Mouse (Mus musculus) embryonic facial prominence, embryonic 11.5 days (tissue): ENCODE results near the gene A630076J17Rik. TPM values are rescaled to one million over a fixed set of nuclear protein-coding genes. Genes with fewer than 3 reads are reported as not detected.
A peak's percentile ranks its signal among the peaks of the same experiment; 100 is the strongest.

ENCODE experiments used
- ATAC-seq: fragments of 200-750 bp; cut with Nextera tagmentation; replicated peaks from 2 replicates; pipeline ENCODE4 v1.8.0; 2017; ENCODE audit warnings: low read depth; ENCODE audit not compliant: insufficient number of reproducible peaks, low FRiP score, low TSS enrichment
- DNase-seq: peaks from one replicate; pipeline ENCODE4 v3.0.0-alpha.2; 2015; ENCODE audit warnings: low spot score
- H3K27ac ChIP-seq: fragments of 300-500 bp; sonication (generic); replicated peaks from 2 replicates; pipeline ENCODE4 v1.5.1; 2014; ENCODE audit warnings: mild to moderate bottlenecking, low read depth, low read length, control low read depth
- H3K27me3 ChIP-seq: fragments of 300-500 bp; sonication (generic); 2 replicates; pipeline ENCODE4 v1.6.1; 2014; ENCODE audit warnings: mild to moderate bottlenecking, low read length, moderate library complexity, mixed read lengths; ENCODE audit not compliant: control insufficient read depth, insufficient read depth
- H3K36me3 ChIP-seq: fragments of 300-500 bp; sonication (generic); replicated peaks from 2 replicates; pipeline ENCODE4 v1.6.1; 2014; ENCODE audit warnings: low read depth, mild to moderate bottlenecking, low read length, moderate library complexity, mixed read lengths; ENCODE audit not compliant: control insufficient read depth, insufficient read depth
- H3K4me1 ChIP-seq: fragments of 300-500 bp; sonication (generic); 2 replicates; pipeline ENCODE4 v1.6.1; 2014; ENCODE audit warnings: low read length, mixed read lengths; ENCODE audit not compliant: control insufficient read depth, insufficient read depth
- H3K4me2 ChIP-seq: fragments of 300-500 bp; sonication (generic); 2 replicates; pipeline ENCODE4 v1.6.1; 2014; ENCODE audit warnings: low read depth, mild to moderate bottlenecking, control low read depth, low read length, moderate library complexity
- H3K4me3 ChIP-seq: fragments of 300-500 bp; sonication (generic); 2 replicates; pipeline ENCODE4 v1.5.1; 2014; ENCODE audit warnings: low read depth, low read length, control low read depth
- H3K9ac ChIP-seq: fragments of 300-500 bp; sonication (generic); replicated peaks from 2 replicates; pipeline ENCODE4 v1.6.1; 2014; ENCODE audit warnings: mild to moderate bottlenecking, control low read depth, low read length
- H3K9me3 ChIP-seq: fragments of 300-500 bp; sonication (generic); replicated peaks from 2 replicates; pipeline ENCODE4 v1.6.1; 2016; ENCODE audit warnings: mild to moderate bottlenecking, low read length, inconsistent platforms, mixed read lengths; ENCODE audit not compliant: control insufficient read depth
- WGBS: fragments of 180-500 bp; shearing (Covaris S2); extraction: QIAGEN DNeasy Blood & Tissue Kit; methylation state at CpG from one replicate; pipeline ENCODE4 v1.1.7; 2014; 5-methylcytosine and 5-hydroxymethylcytosine counted together
- polyA plus RNA-seq: library from polyadenylated mRNA; unstranded; fragments of >200 nt; fragmentation: Nextera tagmentation; extraction: Ambion mirVana; gene quantifications from 2 replicates; pipeline ENCODE4 v1.2.1, GENCODE M21; 2014

Gene A630076J17Rik
- polyA plus RNA-seq, 1 experiment from 2014 or later = 0.25 TPM

GRCm38 (mm10) chr3:107272433-107272832 is 42.0 kb downstream of the A630076J17Rik start:
- DNase-seq (no peak), ATAC-seq (no peak)
- Histone ChIP-seq H3K36me3 (no peaks in the 10 kb centered on the region), H3K9me3 (no peaks in the 10 kb centered on the region), H3K4me1 (no peaks in the 10 kb centered on the region), H3K4me2 (no peak overlapping the region), H3K27ac (no peak overlapping the region), H3K9ac (no peak overlapping the region), H3K4me3 (no peak overlapping the region), H3K27me3 (no peaks in the 10 kb centered on the region)
- WGBS = 84% methylated on average over 3 of the region's 3 CpGs

DNA sequence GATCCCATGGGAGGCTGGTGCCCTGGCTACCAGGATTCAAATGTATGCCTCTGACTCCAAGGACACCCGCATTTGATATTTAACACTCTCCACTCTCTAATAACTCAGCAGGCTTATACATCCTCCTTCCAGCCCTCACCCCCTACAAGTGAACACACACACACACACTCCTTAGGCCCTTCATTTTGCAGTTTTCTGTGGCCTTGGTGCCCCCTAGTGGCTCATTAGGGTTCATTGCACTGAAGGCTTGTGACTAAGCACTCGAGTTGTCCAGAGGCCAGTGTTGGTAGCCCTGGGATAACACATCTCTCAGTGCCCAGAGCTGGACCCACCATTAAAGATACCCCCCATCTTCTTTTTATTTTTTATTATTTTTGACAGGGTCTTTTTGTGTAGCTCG is 43.4 kb downstream of the A630076J17Rik start:
- ATAC-seq (0 out of 2 replicates have a peak, but pooled peaks have one; percentile 42), DNase-seq (peak; percentile 75)
- WGBS = 7% methylated on average over 3 of the region's 3 CpGs
- Histone ChIP-seq H3K27me3 (no peaks in the 10 kb centered on the region), H3K27ac (no peak overlapping the region), H3K9me3 (no peaks in the 10 kb centered on the region), H3K36me3 (no peaks in the 10 kb centered on the region), H3K4me1 (no peaks in the 10 kb centered on the region), H3K9ac (no peak overlapping the region), H3K4me3 (no peak overlapping the region), H3K4me2 (no peak overlapping the region)

DNA sequence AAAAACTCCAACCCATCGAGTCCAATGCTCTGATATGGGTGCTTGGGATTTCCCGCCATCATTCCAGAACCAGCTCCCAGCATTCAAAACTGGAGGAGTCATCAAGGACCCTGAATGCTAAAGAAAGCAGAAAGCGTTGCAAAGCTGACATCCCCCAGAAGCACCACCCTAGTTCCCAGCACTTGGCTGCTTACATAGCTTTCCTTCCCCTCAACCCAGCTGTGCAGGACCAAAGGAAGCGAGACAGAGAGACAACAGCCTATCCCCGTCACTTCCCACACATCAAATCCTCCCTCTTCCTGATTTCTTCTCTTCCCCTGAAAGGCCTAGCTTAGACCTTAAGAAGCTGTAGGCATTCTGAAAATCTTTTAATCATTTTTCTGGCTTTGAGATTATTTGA is 44.9 kb downstream of the A630076J17Rik start:
- no peak overlapping the region for H3K27ac ChIP-seq

GRCm38 (mm10) chr3:107275996-107276395 is 45.6 kb downstream of the A630076J17Rik start:
- no peak overlapping the region for H3K9ac ChIP-seq
- no peaks in the 10 kb centered on the region for H3K9me3 ChIP-seq
- H3K4me3 ChIP-seq = no peak overlapping the region
- WGBS = 56% methylated on average over 4 of the region's 4 CpGs
- H3K36me3 ChIP-seq = no peaks in the 10 kb centered on the region
- DNase-seq (no peak), ATAC-seq (no peak)
- H3K4me1 ChIP-seq = no peaks in the 10 kb centered on the region
- no peak overlapping the region for H3K27ac ChIP-seq
- H3K27me3 ChIP-seq = no peaks in the 10 kb centered on the region
- no peak overlapping the region for H3K4me2 ChIP-seq

More for the DNA sequence above, 44.9 kb downstream of the A630076J17Rik start:
- Histone ChIP-seq H3K27me3 (no peaks in the 10 kb centered on the region), H3K4me1 (no peaks in the 10 kb centered on the region), H3K9ac (no peak overlapping the region), H3K36me3 (no peaks in the 10 kb centered on the region), H3K4me2 (no peak overlapping the region), H3K4me3 (no peak overlapping the region), H3K9me3 (no peaks in the 10 kb centered on the region)
- DNase-seq (no peak), ATAC-seq (no peak)
- 65% methylated on average over 5 of the region's 5 CpGs for WGBS

GRCm38 (mm10) chr3:107276626-107277025 is 46.2 kb downstream of the A630076J17Rik start:
- no peak overlapping the region for H3K27ac ChIP-seq
- H3K36me3 ChIP-seq = no peaks in the 10 kb centered on the region
- no peak overlapping the region for H3K9ac ChIP-seq
- ATAC-seq = no peak
- WGBS = 79% methylated on average over 3 of the region's 3 CpGs
- DNase-seq = no peak
- no peaks in the 10 kb centered on the region for H3K4me1 ChIP-seq
- H3K4me3 ChIP-seq = no peak overlapping the region
- H3K4me2 ChIP-seq = no peak overlapping the region
- no peaks in the 10 kb centered on the region for H3K27me3 ChIP-seq
- no peaks in the 10 kb centered on the region for H3K9me3 ChIP-seq

DNA sequence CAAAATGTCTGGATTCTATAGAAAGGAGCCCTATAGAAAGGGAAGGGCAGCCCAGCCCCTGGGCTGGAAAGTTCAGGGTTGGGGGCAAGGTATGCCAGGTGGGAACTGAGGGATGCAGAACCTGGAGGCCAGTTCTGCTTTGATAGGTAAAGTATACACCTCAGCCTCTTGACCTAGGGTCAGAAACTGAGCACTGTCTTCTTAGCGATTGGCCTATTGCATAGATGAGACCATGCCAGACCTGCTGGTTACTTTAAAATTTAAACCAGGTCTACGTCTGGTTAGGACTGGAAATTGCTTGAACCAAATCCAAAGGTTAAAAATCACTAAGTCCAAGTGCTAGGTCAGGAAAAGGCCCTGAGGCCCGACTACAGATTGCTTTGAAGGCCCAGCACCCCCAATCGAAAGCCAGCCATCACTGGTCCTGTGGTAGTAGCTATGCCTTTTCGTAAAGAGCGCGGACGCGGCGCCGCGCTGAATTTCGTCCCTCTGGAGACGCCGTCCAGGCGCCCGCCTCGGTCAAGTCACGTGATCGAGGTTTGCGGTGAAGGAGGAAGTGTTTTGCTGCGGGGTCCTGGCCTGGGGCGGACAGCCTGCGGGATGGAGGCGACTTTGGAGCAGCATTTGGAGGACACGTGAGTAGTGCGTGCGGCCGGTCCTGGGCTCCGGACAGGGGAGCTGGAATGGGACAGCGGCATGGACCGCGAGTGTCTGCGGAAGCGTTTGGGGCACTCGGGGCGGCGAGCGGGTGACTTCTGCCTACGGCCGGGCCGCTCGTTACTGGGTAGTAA is 48.3 kb downstream of the A630076J17Rik start, which contains the start of gene Lamtor5:
TSS of gene Lamtor5 (plus strand) at position 380 of the 791 bp plus-strand sequence.
- Histone ChIP-seq H3K36me3 (peaks cover 4% of the 10 kb centered on the region; the same call in 1 of the 2 replicates), H3K4me1 (no peaks in the 10 kb centered on the region), H3K4me2 (peak within 1 kb of the TSS; percentile 52), H3K27me3 (no peaks in the 10 kb centered on the region), H3K9ac (peak within 1 kb of the TSS; percentile 78), H3K9me3 (no peaks in the 10 kb centered on the region), H3K4me3 (peak within 1 kb of the TSS; percentile 89), H3K27ac (no peak within 1 kb of the TSS)
- DNase-seq (peak; percentile 93), ATAC-seq (peak; percentile 87)
- WGBS = 4% methylated on average over 43 of the region's 43 CpGs

Other genes starting within 250 kb of the A630076J17Rik start
- 1.9 and 2.3 TPM in 2 replicates for gene Kcna3, start 194.4 kb upstream of the A630076J17Rik start, polyA plus RNA-seq
- 0.20 and 0.24 TPM in 2 replicates for gene Kcna2, start 129.5 kb upstream of the A630076J17Rik start, polyA plus RNA-seq
- gene Kcna10, start 47.6 kb upstream of the A630076J17Rik start, polyA plus RNA-seq = not detected in 2 replicates
- gene Cym, start 8.9 kb upstream of the A630076J17Rik start, polyA plus RNA-seq = not detected in 2 replicates
- gene Prok1, start 9.1 kb downstream of the A630076J17Rik start, polyA plus RNA-seq = 0.15 TPM in 1 of 2 replicates, not detected in the other
- 186 and 191 TPM in 2 replicates for gene Lamtor5, start 48.2 kb downstream of the A630076J17Rik start, polyA plus RNA-seq
- 2.1 and 3.4 TPM in 2 replicates for gene Slc16a4, start 60.6 kb downstream of the A630076J17Rik start, polyA plus RNA-seq
- 19.0 and 20.6 TPM in 2 replicates for gene Rbm15, start 103.1 kb downstream of the A630076J17Rik start, polyA plus RNA-seq
- 0.14 and 0.26 TPM in 2 replicates for gene Kcnc4, start 228.9 kb downstream of the A630076J17Rik start, polyA plus RNA-seq